Mouse (Mus musculus): ENCODE data around the gene Gm37240.

DNA sequence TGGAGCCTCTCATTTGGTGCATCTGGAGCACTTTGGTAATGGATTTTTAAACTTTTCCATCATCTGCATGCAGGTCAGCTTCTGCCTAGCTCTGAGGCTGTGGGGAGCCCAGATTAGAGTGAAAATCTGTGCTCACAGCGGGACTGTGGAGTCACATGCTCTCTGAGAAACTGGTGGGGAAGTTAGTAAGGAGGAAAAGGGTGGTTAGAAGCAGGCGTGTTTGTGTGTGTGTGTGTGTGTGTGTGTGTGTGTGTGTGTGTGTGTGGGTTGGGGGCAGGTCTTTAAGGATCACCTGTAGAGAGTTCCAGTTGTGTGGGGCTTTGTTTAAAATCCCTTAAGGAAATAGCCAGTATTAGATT lies 1199.9 kb downstream of the Gm37240 start:
- TF ChIP-seq POLR2A (IDR thresholded peaks at IDR 0.05; ENCODE audit: insufficient read depth, low read length) = no peak
- TF ChIP-seq EP300 (IDR thresholded peaks at IDR 0.05; ENCODE audit: insufficient read depth, low read depth, low read length) = no peak
- TF ChIP-seq CTCF (IDR thresholded peaks at IDR 0.05; ENCODE audit: low read depth, low read length) = no peak

All from ES-Bruce4 (cell line).